Mouse (Mus musculus) forebrain, embryonic 16.5 days (tissue): ENCODE measurements around the gene Zdhhc23. TPM values are rescaled to one million over a fixed set of nuclear protein-coding genes. Genes with fewer than 3 reads are reported as not detected.
A peak's percentile ranks its signal among the peaks of the same experiment; 100 is the strongest.

Source experiments
- ATAC-seq: fragments of 200-750 bp; cut with Nextera tagmentation; 2 replicates; pipeline ENCODE4 v1.8.0; 2017; ENCODE audit warnings: mild to moderate bottlenecking, moderate library complexity
- H3K27ac ChIP-seq: fragments of 300-500 bp; sonication (generic); 2 replicates; pipeline ENCODE4 v1.5.1; 2014; ENCODE audit warnings: low read length, control low read depth
- H3K27me3 ChIP-seq: fragments of 300-500 bp; sonication (generic); replicated peaks from 2 replicates; pipeline ENCODE4 v1.6.1; 2014; ENCODE audit warnings: low read length; ENCODE audit not compliant: control insufficient read depth, insufficient read depth
- H3K36me3 ChIP-seq: fragments of 300-500 bp; sonication (generic); 2 replicates; pipeline ENCODE4 v1.6.1; 2014; ENCODE audit not compliant: control insufficient read depth, insufficient read depth
- H3K4me1 ChIP-seq: fragments of 300-500 bp; sonication (generic); replicated peaks from 2 replicates; pipeline ENCODE4 v1.6.1; 2014; ENCODE audit warnings: low read length; ENCODE audit not compliant: control insufficient read depth, insufficient read depth
- H3K4me2 ChIP-seq: fragments of 300-500 bp; sonication (generic); 2 replicates; pipeline ENCODE4 v1.6.1; 2014; ENCODE audit warnings: mild to moderate bottlenecking, low read length, control low read depth
- H3K4me3 ChIP-seq: fragments of 300-500 bp; sonication (generic); replicated peaks from 2 replicates; pipeline ENCODE4 v1.5.1; 2014; ENCODE audit warnings: mild to moderate bottlenecking, low read length, control low read depth
- H3K9ac ChIP-seq: fragments of 300-500 bp; sonication (generic); replicated peaks from 2 replicates; pipeline ENCODE4 v1.6.1; 2014; ENCODE audit warnings: low read depth, low read length, control low read depth
- H3K9me3 ChIP-seq: fragments of 300-500 bp; sonication (generic); 2 replicates; pipeline ENCODE4 v1.6.1; 2016; ENCODE audit warnings: low read length; ENCODE audit not compliant: control insufficient read depth
- WGBS: fragments of 180-500 bp; shearing (Covaris S2); extraction: QIAGEN DNeasy Blood & Tissue Kit; methylation state at CpG from one replicate; pipeline ENCODE4 v1.1.7; 2014; 5-methylcytosine and 5-hydroxymethylcytosine counted together
- polyA plus RNA-seq: library from polyadenylated mRNA; unstranded; fragments of >200 nt; fragmentation: Nextera tagmentation; extraction: Ambion mirVana; gene quantifications from 2 replicates; pipeline ENCODE4 v1.2.1, GENCODE M21; 2015

Zdhhc23 gene
- polyA plus RNA-seq = 4.6 and 4.7 TPM in 2 replicates

DNA sequence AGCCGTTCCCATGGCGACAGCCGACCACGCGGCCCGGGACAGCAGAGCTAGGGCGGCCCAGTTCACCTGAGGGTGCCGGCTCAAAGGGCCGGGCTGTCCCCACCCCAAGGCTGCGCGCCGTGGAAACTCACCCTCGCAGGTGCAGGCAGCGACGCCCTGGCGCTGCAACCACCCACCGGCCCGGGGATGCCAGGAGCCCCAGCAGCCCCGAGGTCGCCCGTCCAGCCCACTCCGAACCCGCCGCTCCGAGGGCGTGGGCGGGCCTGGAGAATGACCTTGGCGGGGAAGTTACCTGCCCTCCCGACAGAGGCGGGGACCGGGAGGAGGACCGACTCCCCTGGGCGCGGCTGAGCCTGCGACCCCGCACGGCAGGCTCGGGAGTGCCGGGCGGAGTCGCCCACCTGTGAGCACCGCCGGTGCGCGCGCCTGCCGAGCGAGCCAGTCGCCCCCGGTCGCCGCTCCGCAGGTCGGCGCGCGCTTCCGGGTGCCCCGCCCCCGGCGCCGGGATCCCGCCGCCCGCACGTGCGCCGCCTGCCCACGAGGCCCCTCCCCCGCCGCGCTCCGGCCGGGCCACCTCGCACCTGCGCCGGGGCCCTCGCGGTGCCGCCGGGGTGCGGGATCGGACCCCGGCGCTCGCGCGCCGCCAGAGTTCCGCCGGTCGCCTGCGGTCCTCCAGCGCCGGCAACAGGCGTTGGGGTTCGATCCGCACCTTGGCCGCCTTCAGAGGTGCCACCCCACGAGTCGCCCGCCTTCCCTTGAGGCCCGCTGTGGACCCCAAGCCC lies at the start of gene Zdhhc23:
Gene Zdhhc23, minus strand, starts transcription at position 464 of the 782 bp plus-strand sequence.
- Histone ChIP-seq H3K4me2 (peak within 1 kb of the TSS; percentile 99), H3K9ac (peak within 1 kb of the TSS; percentile 76), H3K9me3 (no peaks in the 10 kb centered on the region), H3K27ac (no peak within 1 kb of the TSS), H3K4me1 (peaks cover 2% of the 10 kb centered on the region; the same call in 1 of the 2 replicates), H3K27me3 (no peaks in the 10 kb centered on the region), H3K36me3 (no peaks in the 10 kb centered on the region), H3K4me3 (peak within 1 kb of the TSS; percentile 85)
- peak; percentile 80 for ATAC-seq
- under 1% methylated on average over 92 of the region's 103 CpGs for WGBS

DNA sequence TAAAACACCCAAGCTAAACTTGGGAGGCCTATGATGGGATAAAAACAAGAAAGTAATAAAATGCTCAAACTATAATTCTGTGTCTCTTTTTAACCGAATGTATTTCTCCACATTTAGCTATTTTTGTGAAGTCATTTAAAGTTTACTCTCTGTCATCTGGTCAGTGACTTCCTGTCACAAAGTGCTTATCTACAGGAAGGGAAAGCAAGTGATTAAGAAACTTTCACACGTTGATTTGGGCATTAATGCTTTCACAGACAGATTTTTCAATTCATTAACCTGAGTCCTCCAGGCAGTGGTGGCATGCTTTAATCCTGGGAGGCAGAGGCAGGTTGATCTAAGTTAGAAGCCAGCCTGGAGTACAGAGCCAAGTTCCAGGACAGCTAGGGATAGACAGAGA lies 49.7 kb upstream of the Zdhhc23 start:
- WGBS = 76% methylated on average over 2 of the region's 2 CpGs
- H3K27me3 ChIP-seq = no peaks in the 10 kb centered on the region
- ATAC-seq = no peak

DNA sequence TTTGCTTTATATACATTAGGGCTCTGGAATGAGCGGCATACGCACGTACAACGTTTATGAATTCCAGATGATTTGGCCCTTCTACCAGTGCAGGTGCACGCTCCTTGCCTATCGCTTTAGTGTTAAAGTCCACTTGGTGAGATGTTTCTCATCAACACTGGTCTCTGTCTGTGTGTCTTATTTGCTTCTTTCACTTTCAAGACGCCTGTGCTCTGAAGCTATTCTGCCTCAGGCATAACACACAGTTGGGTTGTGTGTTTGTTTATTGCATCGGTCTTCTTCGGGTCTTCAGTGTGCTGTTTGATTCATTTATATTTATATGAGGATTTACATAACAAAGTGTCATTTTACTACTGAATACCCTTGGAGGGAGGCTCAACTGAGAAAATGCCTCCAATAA lies 47.2 kb upstream of the Zdhhc23 start:
- no peak for ATAC-seq
- WGBS = 79% methylated on average over 9 of the region's 9 CpGs
- H3K4me1 ChIP-seq = no peaks in the 10 kb centered on the region

More for the DNA sequence above, 49.7 kb upstream of the Zdhhc23 start:
- H3K4me3 ChIP-seq = no peak overlapping the region
- H3K9me3 ChIP-seq = no peaks in the 10 kb centered on the region
- H3K9ac ChIP-seq = no peak overlapping the region
- H3K27ac ChIP-seq = no peak overlapping the region
- H3K36me3 ChIP-seq = no peaks in the 10 kb centered on the region
- H3K4me2 ChIP-seq = no peak overlapping the region
- no peaks in the 10 kb centered on the region for H3K4me1 ChIP-seq

GRCm38 (mm10) chr16:44026210-44026609 lies 46.6 kb upstream of the Zdhhc23 start:
- Histone ChIP-seq H3K36me3 (no peaks in the 10 kb centered on the region), H3K9me3 (no peaks in the 10 kb centered on the region), H3K9ac (no peak overlapping the region), H3K27me3 (no peaks in the 10 kb centered on the region), H3K27ac (no peak overlapping the region), H3K4me1 (no peaks in the 10 kb centered on the region), H3K4me2 (no peak overlapping the region), H3K4me3 (no peak overlapping the region)
- WGBS = 57% methylated on average over 6 of the region's 6 CpGs
- ATAC-seq = no peak

More for the DNA sequence above, 47.2 kb upstream of the Zdhhc23 start:
- H3K4me3 ChIP-seq = no peak overlapping the region
- no peak overlapping the region for H3K27ac ChIP-seq
- no peak overlapping the region for H3K9ac ChIP-seq
- H3K36me3 ChIP-seq = no peaks in the 10 kb centered on the region
- H3K27me3 ChIP-seq = no peaks in the 10 kb centered on the region
- no peaks in the 10 kb centered on the region for H3K9me3 ChIP-seq
- no peak overlapping the region for H3K4me2 ChIP-seq

- Histone ChIP-seq H3K27ac (no peak overlapping the region), H3K27me3 (no peaks in the 10 kb centered on the region), H3K36me3 (no peaks in the 10 kb centered on the region), H3K9me3 (no peaks in the 10 kb centered on the region), H3K4me1 (no peaks in the 10 kb centered on the region), H3K4me3 (no peak overlapping the region), H3K4me2 (no peak overlapping the region), H3K9ac (no peak overlapping the region)
- no peak for ATAC-seq
- WGBS = 65% methylated on average over 2 of the region's 2 CpGs
These were observed 39.5 kb upstream of the Zdhhc23 start for GRCm38 (mm10) chr16:44018986-44019548.

GRCm38 (mm10) chr16:44018372-44018771 lies 38.8 kb upstream of the Zdhhc23 start:
- no peaks in the 10 kb centered on the region for H3K9me3 ChIP-seq
- ATAC-seq = no peak
- WGBS = 72% methylated on average over 7 of the region's 7 CpGs
- no peaks in the 10 kb centered on the region for H3K36me3 ChIP-seq
- H3K4me3 ChIP-seq = no peak overlapping the region
- H3K27ac ChIP-seq = no peak overlapping the region
- no peaks in the 10 kb centered on the region for H3K27me3 ChIP-seq
- H3K4me1 ChIP-seq = no peaks in the 10 kb centered on the region
- H3K4me2 ChIP-seq = no peak overlapping the region
- H3K9ac ChIP-seq = no peak overlapping the region

DNA sequence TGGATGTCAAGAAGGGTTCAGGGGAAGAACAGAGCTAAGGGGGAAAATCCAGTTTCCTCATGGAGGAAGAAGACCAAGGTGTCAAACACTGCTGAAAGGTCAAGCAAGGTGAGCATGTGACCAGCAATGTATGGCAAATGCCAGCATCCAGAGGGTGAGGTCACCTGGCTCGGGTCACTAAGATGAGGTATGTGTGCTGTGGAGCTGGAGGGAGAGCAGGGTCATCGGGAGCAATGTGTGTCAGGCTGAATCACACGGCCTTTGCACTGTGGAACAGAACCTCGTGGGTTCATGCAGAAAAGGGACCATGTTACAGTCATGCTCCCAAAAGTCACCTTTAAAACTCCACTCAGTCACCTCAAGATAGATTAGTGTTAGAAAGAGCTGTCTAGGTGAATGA lies 38.1 kb upstream of the Zdhhc23 start:
- WGBS = 90% methylated on average over 4 of the region's 4 CpGs
- Histone ChIP-seq H3K27ac (no peak overlapping the region), H3K4me3 (no peak overlapping the region), H3K9ac (no peak overlapping the region), H3K27me3 (no peaks in the 10 kb centered on the region), H3K9me3 (no peaks in the 10 kb centered on the region), H3K4me1 (no peaks in the 10 kb centered on the region), H3K4me2 (no peak overlapping the region), H3K36me3 (no peaks in the 10 kb centered on the region)
- ATAC-seq = no peak

DNA sequence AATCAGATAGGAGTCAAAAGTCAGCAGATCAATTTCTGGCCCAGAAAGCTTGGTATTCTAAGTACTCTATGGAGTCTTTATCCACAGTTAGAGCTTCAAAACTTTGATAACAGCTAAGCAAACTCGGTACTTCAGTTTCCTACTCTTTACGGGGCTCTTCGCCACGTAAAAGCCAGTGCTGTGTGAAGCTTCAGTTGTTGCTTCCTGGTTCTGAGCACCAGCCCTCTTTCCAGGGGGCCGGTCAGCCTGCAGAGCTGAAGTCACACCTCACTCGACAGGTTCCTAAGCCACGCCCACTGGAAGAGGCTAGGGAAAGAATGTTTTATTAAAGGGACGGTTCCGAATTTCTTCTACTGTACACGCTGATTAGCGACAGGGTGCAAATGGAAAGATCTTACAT lies 36.6 kb upstream of the Zdhhc23 start:
- H3K27me3 ChIP-seq = no peaks in the 10 kb centered on the region
- H3K4me2 ChIP-seq = no peak overlapping the region
- H3K4me3 ChIP-seq = no peak overlapping the region
- 24% methylated on average over 11 of the region's 11 CpGs for WGBS
- no peaks in the 10 kb centered on the region for H3K36me3 ChIP-seq
- H3K4me1 ChIP-seq = no peaks in the 10 kb centered on the region
- H3K9me3 ChIP-seq = no peaks in the 10 kb centered on the region
- no peak for ATAC-seq
- no peak overlapping the region for H3K9ac ChIP-seq
- H3K27ac ChIP-seq = no peak overlapping the region

DNA sequence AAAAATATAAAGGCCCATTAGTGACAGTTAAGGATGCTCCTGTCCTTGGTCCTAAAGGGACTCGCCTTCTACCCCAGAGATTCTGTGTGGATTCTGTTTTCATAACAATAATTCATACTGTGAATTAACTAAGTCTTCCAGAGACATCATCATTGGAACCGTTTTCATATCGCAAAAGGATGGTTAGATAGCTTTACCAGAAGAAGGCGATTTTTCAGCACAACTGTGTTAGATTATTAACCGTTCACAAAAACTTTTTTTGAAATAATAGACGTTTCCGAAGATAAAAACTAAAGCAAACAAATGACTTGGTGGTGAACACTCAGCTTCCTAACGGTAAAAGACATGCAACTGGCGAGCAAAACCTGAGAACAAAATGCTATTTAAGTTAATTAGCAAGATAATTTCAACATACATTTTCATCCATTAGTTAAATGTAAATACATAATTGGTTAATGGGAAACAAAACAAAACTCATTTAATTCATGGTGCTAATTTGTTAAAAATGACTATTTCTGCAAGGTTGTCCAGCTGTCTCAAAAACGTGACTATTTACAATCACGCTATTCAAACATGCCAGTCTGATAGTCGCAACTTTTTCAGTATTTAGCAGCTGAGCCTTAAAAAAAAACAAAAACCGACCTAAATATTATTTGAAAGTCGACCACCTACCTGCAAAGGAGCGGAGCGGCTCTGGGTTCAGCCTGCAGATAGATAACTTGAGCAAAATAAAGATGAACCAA lies 36.0 kb upstream of the Zdhhc23 start:
- H3K27me3 ChIP-seq = no peaks in the 10 kb centered on the region
- 68% methylated on average over 16 of the region's 16 CpGs for WGBS
- no peak overlapping the region for H3K9ac ChIP-seq
- no peaks in the 10 kb centered on the region for H3K4me1 ChIP-seq
- H3K4me3 ChIP-seq = no peak overlapping the region
- no peak overlapping the region for H3K27ac ChIP-seq
- no peak for ATAC-seq
- no peaks in the 10 kb centered on the region for H3K36me3 ChIP-seq
- H3K9me3 ChIP-seq = no peaks in the 10 kb centered on the region
- H3K4me2 ChIP-seq = no peak overlapping the region
